Mouse (Mus musculus) right cerebral cortex, adult 18-20 months (tissue): ENCODE measurements at regions not wholly inside any gene's neighbourhood (a gene's known extent, or its start where the extent isn't known, plus 50 kb on each side); places are given as distances from the start of the nearest gene placed in this dataset.

Experiments
- DNase-seq: peaks from one replicate; pipeline ENCODE4 v3.0.0; 2022; ENCODE audit warnings: mixed read lengths

DNA sequence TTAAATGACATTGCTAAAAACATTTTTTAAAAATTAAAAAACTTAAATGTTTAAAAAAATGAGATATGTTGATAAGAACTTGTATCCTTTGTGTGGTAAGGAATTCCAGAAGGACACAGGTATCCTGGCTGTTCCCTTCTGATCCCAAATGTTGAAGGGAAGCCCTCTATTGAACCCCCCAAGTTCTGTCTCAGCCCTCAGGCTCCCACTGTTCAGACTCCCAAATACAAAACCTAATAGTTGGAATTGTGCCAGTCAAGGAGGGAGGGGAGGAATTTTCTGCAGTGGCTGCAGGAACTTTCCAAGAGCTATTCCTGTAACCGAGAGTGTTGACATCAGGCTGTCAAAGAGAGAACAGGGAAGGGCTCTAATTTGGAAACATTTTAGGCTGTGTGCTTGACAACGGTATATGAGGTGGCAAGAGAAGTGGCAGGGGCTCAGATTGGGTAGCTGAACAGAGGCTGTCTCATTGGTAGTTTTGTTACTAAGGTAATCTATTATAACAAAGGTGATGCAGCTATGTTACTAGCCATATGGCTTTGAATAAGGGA is 843.8 kb upstream of the A1bg start:
- DNase-seq: peak; percentile 2

DNA sequence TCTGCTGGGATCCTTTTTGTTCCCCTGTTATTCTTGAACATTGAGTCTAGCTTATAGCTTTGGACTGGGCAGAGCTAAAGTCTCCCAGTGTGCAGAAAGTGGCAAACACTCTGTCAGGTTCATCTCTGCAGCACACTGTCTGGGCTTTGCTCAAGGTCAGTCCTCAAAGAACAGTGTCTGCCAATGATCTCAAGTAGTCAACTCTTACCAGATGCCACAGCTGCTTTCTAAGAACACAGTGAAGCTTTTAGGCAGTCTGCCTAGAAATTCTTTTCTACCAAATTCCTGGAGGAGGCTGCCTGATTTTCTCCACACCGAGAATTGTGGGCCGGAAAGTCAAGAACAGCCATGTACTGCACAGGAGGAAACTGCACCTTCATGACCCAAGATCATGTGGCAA is 831.0 kb upstream of the A1bg start:
- peak; percentile 2 for DNase-seq

DNA sequence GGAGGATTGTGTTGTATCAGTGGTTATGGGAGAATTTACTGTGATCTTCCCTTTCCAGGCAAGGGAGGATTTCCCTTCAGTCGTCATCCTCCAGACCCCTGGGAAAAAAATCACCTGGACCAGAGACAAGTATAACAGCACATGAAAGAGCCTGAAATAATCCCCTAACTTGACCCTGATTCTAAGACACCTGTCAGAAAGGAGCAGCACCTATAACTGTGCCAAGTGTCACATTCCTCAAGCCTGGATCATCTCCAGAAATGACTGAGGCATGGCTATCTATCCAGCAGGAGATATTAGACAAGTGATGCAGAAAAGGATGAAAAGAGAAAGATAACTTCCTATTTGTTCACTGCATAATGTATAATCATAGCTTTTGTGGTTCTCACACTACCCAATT is 800.9 kb upstream of the A1bg start:
- DNase-seq: no peak

DNA sequence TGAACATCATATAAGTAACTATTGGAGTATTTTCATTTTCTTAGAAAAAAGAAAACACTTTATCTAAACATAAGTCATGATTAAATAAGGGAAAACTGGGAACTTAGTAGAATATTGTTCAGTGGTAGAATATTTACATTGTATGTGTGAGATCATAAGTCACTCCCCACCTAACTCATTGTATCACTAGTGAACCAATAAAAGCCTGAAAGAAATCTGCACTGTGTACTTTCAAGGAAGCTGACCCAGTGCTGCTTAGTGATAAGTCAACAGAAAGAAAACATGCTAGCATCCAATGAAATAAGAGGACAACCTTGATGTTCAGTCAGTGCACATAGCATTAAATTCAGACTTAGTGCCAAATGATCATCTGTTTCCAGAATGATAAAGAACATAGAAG is 795.7 kb upstream of the A1bg start:
- DNase-seq: no peak

DNA sequence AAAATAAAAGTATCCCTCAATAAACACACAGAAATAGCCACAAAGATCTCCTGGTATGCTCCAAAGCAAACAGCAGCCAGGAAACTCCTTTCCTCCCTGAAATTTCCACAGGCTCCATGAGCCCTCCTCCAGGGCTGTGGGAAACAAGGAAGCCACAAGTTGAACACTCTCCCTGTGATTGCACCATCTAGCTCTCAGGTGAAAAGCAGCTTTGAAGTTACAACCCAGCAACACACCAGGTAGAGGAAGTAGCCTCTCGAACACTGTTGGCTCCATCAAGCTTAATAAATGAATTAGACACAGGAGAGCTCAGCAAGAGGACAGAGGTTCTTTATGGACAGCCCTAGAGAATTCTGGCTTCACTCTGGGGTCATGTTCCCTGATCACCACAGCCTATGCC is 794.4 kb upstream of the A1bg start:
- DNase-seq: no peak

DNA sequence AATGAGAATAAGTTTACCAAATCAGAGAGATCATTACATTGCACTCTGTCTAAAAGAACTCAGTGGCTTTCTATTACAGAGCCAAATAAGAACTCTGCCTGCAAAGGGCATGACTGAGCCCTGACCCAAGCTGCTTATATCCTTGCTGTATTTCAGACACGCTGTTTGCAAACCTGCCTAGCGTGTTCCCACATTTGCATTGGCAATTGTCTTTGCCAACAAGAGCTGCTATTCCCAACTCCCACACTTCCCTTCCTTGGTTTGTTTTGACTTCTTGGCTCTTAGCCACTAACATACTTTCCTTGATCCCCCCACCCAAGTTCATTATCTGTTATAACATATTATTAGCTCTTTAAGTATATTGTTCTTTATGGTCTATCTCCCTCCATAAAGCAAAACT is 791.1 kb upstream of the A1bg start:
- DNase-seq: no peak

DNA sequence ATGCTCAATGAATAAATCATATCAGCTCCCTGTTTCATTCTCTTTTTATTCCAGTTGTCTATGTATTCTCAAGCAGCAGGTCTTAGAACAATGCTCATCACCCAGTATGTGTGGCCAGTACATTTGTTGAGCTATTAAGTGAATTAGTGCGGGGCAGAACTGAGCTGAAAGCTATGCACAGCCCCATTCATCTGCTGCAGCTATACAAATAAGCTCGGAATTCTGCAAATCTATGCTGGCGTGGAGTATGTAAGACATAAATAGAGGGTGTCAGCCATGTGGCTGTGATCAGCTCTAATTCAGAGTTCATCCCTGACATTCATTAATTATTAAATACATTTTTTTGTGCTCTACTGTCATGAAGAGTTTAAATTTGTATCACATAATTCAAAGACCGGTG is 786.1 kb upstream of the A1bg start:
- no peak for DNase-seq

DNA sequence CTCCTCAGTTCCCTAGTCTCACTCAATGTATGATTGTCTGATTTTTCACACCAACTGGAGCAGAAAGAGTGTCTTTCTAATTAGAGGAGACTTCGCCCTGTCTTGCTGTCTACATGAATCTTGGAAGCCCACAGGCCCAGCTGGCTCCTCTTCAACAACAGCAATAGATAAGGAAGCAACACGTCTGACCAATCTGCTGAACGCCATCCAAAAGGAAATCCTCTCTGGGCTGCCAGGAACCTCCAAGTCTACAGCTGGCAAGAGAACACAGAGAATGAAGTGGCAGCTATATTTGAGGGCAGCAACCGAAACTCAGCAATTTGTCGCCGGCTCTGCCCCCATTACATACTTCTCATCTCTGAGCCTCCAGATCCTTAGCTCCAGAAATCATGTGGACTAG is 785.1 kb upstream of the A1bg start:
- DNase-seq: peak; percentile 11

DNA sequence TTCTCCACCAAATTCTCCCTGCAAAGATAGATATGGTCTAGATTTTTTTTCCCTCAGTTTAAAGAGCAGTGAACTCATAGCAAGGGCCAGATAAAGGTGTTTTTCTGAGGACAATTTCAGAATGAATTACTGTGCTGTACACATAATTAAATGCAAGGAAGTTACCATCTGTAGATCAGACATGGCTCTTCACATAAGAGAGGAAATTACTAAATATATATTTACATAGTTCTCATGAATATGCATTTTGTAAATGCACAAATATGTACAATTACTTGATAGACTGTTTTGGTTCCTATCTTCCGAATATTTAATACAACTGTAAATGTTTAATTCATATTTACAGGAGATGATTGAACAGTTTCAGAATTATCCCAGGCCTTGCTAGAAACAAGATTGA is 769.9 kb upstream of the A1bg start:
- DNase-seq: no peak

DNA sequence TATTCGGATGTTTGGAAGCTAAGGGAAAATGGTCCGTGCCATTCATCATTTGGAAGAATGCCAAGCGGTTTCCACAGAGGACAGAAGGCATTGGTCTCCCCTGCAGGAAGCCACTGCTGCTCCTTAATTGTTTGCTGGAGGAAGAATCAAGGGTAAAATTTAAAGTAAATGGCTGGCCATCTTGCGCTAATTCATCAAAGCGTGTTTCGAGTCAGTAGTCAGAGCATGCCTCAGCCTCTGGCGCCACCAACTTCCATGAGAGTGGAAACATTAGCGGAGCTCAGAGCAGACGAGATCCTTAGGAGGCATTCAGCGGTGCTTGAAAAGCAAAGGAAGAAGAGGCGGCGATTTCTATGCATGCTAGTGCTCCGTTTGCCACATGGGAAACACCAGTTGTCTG is 767.6 kb upstream of the A1bg start:
- peak; percentile 20 for DNase-seq

DNA sequence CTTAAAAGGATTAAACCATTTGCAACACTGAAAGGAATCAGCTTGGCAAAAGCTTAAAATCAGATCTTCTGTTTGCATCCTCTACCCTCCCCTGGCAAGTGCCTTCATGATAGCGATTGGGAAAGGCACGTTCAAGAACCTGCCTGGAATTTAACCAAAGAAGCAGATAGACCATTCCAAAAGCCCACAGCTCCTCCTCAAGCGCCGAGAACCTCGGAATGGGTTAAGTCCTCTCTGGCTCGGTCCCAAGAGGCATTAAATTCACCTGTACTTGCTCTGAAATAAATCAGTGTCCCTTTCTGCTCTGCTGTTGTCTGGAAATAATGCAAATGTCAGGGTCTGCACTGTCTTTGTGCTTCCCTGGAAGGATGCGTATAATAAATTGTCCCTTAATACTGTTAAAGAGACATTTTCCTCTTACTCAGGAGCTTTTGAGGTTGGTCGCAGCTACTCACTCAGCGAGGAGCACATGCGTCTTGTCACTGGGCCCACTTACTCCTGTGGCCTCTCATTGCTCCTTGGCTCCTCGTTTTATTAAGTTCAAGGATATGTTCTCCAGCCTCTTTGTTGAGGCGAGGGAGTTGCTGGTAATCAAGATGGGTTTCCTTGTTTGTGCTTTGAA is 767.1 kb upstream of the A1bg start:
- no peak for DNase-seq

DNA sequence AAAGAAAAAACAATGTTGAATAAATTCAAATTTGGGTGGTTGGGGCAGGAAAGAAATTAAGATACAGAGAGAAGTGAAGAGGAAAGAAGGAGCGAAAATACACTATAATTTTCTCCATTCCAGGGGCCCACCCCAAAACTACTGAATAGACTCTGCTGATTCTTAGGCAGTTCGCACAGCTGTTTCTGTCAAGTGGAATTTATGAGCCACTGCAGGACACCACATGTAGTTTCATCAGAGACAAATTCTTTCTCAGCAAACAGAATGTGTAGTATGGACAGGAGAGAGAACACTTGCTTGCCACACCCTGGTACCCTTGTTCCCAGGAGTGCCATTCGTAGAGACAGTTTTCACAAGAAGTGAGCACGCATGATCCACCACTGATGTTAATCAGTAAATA is 760.2 kb upstream of the A1bg start:
- no peak for DNase-seq

DNA sequence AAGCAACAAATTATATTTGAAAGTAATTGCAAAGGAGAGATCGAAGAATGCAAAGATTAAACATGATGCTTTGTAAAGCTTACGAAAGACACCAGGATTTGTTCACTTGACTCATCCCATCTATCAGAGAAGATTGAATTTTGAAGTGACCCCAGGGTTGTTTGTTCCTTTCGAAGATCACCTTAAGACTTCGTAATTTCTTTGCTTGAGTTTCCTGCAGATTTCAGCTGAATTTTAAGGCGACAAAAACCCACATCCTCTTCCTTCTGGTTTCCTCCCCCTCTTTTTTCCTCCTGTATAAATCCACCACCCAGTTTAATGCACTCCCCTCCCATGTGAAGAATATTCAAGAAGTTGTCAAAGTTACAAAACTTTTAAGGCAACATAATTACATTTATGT is 747.7 kb upstream of the A1bg start:
- no peak for DNase-seq

DNA sequence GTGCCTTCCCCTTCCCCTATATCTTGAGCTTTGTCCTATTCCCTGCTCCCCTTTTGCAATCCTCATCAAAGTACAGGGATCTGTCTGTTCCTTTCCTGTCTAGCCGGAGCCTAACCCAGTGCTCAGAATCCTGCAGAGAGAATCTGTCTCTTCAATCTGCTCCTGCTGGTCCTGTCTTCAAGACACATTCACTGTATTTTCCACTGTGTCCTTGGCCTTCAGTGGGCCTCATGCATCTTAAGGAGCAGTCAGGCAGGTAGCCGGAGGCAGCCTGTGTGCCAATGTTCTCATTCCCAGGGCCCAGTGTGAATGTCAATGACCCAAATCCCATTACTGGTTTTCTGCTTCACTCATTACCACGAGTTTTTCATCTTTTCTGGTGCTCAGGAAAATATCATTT is 737.8 kb upstream of the A1bg start:
- no peak for DNase-seq

DNA sequence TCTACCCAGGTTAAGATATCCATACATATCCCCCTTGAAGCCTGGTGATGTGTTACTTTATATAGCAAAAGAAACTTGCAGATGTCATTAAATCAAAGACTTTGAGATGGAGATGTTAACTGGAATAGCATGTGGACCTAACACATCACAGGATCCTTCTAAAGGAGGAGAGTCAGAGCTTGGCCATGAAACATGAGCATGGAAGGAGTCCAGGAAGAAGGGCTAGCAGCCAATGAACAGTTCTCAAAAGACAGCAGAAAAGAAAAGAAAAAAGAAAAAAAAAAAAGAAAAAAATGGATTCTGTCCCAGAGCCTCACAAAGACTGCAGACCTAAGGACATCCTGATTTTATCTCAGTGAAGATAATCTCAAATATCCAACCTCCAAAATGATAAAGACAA is 734.1 kb upstream of the A1bg start:
- no peak for DNase-seq

DNA sequence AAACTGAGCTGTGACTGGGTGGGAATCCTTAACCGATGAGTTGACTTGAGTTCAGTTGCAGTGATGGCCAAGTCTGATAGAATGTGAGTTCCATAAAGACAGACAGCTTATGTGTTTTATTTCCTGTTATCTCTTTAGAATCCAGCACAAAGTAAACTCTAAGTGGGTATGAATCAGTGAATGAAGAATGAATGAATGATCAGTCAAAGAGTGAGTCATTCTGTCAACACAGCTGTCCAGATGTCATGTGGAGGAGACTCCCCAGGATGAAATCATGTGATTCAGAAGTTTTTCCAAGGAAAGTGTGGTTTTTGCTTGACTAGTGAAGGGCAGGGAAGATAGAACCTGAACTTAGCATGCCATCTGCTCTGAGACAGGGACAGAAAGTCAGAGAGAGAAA is 732.0 kb upstream of the A1bg start:
- DNase-seq: no peak

DNA sequence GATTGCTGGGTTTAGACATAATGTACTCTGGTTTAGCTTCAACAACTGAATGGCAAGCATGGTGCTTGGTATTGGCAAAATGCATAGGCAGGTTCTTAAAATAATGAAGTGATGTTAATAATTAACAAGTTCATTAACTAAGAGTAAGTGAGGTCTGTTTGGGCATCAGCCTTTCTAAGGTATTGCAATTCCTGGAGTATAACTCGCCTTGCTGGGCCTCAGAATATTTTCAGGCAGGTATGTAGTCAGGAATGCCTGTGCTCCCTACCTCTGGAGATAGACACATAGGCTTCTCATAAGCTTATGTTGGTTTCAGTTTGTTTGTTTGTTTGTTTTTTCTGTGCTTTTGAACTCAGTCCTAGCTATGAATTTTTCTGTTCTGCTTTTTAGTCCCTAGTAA is 731.0 kb upstream of the A1bg start:
- no peak for DNase-seq

DNA sequence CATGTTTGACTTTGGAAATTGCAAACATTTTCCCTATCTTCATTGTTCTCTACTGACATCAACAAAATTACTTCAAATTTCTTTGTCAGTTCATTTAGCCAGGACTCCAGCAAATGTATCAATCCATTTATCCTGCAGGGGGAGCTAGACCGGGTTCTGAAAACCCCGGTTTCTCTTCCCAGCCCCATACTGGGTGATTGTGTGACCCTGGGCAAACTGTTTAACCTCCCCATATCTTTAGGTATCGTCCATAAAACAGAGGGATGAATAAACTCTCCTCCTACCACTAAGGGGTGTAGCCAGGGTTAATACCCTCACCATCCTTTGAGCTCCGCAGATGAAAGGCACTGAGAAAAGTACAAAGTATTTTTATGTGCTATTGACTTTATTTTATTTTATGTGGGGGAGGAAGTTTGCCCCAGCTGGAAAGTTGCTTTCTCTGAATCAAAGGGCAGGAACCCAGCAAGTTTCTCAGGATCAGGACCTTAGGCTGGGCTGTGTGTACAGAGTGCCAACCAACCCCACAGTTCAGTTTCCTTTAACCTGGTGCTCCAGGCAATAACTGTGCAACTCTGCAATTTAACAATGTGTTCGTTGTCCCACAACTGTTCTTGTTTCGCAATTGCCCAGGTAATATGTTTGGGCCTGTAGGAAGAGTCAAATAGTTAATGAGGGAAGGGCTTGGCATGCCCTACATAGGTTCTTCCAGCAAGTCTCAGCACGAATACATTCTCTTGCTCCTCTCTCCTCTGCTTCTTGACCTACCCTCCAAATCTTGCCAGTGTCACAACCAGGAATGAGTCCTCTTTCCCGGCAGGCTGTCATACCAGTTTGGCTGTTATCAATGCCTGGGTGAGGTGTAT is 696.1 kb upstream of the A1bg start:
- DNase-seq: no peak

DNA sequence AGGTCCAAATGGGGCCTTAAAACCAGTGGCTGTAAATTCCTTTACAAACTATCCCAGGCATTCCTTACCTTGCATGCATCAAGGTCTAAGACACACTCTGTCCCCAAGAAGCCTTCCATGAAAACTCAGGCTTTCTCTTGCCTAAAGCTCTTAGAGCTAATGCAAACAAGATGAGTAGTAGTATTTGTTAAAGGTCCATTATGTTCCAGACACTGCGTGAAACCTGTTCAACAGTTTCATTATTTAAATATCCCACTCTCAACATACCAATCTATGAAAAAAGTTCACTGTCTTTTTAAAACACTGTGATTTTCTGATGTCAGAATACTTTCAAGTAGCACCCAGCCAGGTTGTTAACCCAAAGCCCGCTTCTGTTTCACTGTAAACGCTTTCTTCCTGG is 687.9 kb upstream of the A1bg start:
- DNase-seq: no peak

DNA sequence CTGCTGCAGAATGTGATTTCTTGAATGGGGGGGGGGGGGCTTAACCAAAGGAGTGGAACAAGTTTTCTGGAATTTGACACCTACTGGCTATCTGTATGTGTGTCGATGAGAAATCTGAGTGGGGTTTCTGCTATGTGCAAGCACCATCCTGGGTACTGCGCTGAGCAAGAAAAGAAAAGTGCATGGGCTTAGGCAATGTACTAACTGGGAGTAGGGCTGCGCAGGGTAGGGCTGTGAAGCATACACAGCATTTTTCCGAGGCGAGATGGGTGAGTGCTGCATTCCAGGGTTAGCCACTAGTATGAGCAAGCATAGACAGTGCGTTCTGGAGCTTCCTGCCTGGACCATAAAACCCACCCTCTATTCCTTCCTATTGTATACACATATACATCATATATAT is 686.8 kb upstream of the A1bg start:
- DNase-seq: no peak

DNA sequence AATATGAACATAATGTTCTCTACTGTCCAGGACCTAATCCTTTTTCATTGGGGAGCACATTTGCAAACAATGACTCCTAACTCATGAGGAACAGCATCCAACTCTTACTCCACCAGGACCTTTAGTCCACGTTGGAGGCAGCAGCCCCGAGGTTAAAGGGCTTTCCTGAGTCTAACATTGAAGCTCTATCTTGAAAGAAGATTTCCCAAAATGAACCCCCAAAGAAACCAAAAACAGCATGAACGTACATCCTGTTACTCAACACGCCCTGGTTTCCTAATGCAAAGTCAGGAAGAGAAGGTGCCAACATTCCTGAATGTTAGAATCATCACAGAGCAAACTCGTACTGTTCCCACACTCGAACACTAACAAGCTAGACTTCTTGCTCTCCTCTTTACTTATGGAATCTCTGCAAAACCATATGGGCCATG is 685.5 kb upstream of the A1bg start:
- DNase-seq: no peak

DNA sequence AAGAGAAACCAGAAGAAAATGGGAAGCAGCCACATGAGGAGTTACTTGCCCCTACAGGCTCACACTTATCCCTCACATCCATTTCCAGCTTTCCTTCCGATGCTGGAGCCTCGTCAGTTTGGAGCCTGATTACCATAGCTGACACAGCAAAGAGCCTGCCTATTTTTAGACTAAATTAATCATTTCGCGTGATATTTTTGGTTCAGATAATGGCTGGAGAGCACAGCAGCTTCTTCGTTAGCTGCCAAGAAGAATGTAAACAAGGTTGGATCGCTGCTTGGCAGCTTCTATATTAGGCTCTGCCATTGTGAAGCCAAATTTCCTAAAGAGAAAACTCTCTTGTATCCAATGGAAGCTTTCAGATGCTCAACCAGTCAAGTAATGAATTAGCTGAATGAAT is 676.9 kb upstream of the A1bg start:
- DNase-seq: peak; percentile 24

DNA sequence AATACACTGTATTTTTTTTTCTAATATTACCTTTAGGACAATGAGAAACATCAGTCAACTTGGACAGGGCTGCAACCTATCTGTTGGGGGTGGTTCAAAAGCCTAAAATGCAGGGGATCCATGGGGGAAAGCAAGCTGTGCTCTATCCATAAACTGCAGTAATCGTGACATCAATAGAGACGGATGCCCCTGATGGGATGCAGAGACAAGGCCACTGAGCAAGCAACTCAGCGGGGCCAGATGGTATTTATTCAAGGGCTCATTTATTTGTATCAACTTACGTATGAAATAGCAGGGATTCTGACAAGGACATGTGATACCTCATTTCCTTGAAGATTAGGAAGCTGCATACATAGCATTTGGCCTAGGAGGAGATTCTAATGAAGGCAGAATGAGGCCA is 673.5 kb upstream of the A1bg start:
- no peak for DNase-seq

DNA sequence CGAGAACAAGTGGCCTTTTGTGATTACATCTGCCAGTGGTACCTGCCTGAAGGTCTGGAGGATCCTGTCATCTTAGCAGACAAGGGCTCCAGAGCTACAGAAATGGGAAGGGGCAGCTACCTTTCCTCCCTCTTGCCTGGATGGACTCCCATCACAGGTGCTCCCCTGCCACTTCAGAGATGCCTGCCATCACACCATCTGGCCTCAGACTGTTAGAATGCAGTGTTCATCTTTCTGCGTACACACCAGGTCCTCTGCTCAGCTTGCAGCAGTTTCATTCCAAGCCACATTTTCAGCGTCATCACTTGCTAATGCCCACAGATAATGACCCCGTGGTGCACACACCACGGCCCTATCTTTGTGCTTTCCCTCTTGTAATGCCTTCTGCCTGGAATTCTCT is 666.1 kb upstream of the A1bg start:
- DNase-seq: no peak

DNA sequence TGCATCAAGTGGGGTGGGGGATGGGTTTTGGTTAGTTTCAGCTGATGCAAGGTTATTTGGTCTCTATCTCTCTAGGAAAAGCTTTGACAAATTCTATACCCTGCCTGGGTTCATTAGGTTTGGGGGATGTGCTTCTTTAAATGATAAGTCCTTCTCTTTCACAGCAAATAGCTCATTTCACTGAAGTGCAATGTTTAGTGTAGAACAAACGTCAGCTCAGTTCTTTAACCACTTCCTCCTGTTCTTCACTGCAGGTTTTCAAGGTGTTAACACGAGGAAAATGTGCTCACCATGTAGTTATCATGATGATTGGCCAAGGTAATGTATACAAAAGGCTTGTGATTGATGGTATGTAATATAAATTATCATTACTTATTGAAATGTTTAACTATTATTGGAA is 659.5 kb upstream of the A1bg start:
- DNase-seq: no peak
